Mouse (Mus musculus): ENCODE measurements around the gene Mmp20. TPM values are rescaled to one million over a fixed set of nuclear protein-coding genes. Genes with fewer than 3 reads are reported as not detected.

Gene Mmp20
- polyA plus RNA-seq, 1 experiment: not detected

DNA sequence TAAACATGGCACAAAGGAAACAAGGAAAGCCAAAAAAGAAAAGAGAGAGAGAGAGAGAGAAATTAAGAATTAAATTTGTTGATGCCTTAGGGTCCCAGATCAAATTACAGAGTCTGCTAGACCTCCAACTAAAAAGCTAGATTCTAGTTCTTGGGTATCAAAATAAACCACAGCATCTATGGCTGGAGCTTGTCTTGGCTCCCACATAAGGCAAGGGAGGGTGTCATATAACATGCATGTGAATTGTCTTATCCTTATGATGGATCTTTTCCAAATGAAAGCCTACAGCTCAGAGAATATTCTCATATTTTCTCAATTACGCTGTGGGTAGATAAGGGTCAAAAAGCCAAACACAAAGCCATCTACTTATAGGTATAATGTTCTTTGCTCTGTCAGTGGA, 41.6 kb downstream of the Mmp20 start:
- no peak for TF ChIP-seq GATA1 (IDR thresholded peaks at IDR 0.05; ENCODE audit: low read length)

DNA sequence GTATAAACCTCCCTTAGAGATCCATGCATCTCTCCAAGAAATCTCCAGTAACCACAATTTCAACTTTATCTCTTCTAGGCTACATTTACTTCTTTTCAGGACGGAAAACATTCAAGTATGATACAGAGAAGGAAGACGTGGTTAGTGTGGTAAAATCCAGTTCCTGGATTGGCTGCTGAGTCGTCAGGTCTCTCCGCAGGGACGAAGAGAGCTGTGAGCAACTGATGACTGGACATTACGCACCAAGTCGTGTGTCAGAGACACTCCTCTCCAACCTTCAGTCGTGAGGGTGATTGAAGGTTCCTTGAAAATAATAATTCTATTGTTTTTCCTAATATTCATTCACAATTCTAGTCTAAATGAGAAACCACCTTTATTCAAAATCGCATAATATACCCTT, 45.0 kb downstream of the Mmp20 start:
- TF ChIP-seq GATA1 (IDR thresholded peaks at IDR 0.05; ENCODE audit: low read length): no peak

DNA sequence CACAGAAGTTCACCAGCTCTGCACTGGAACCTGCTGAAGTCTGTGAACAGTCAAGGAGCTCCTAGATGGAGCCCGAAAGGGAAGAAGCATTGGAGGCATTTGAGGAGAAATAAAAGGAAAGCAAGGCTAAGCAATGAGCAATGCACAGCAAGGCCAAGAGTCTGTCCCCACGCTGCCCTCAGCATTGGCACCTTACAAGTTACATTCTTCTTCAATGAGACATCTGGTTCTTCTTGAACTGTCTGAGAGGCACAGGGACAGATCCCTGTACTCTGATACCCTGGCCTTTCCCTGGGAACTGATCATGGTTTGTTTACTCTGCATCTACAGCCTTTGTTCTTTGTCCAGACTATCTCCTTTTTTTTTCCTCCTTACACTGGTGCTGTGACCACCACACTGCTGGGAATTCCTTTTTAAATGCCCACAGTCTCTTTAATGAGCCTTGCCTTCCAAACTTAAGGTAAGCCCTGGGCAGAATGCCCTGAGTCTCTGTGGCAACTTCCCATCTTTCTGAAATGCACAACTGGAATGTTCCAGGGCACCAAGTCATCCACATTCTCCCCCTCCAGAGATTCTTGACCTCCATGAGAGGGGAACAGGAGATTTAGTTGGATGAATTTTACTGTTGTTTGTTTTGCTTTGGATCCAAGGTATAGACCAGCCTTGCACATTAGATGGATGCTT, 50.3 kb downstream of the Mmp20 start:
- TF ChIP-seq GATA1 (IDR thresholded peaks at IDR 0.05; ENCODE audit: low read length): no peak

DNA sequence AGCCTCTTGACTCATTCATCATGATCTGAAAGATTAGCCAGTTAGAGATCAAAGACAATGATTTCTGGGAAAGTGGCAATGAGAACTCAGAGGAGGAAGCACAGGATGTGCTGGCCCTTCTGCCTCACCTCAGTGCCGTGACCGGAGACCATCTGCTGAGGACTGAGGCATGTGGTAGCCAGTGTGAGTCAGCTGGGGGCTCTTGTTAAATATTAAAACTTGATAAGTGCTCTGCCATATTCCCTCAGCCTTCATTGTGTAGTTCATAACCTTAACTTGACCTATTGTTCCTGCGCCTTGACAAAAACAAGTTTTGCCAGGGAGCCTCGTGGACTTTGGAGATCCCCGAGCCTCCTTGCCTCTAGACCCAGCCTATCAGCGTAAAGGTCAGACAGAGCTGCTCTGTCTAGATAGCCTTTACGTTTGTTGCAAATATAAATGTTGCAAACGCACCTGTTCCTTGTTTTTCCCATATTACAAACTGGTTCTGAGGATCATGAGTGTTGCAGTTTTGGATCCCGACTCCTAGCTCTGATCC, 54.1 kb downstream of the Mmp20 start:
- no peak for TF ChIP-seq GATA1 (IDR thresholded peaks at IDR 0.05; ENCODE audit: low read length)

DNA sequence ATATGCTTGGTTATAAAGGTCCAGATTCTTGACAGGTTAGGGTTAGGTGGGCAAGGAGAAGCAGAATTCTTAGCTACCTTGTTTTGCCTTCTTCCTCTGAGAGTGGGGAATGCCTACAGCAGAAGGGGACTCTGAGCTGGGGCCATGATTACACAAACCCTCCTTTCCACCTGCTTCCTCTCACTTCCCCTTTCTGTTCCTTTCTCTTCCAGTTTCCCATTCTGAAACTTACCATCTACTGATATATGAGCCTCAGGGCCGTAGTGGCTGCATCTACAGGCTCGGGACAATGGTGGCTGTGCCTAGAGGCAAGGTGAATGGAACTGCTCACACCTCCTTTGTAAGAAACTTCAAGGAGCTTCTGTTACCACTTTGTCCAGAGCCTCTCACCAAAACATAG, 58.0 kb downstream of the Mmp20 start:
- no peak for TF ChIP-seq GATA1 (IDR thresholded peaks at IDR 0.05; ENCODE audit: low read length)

DNA sequence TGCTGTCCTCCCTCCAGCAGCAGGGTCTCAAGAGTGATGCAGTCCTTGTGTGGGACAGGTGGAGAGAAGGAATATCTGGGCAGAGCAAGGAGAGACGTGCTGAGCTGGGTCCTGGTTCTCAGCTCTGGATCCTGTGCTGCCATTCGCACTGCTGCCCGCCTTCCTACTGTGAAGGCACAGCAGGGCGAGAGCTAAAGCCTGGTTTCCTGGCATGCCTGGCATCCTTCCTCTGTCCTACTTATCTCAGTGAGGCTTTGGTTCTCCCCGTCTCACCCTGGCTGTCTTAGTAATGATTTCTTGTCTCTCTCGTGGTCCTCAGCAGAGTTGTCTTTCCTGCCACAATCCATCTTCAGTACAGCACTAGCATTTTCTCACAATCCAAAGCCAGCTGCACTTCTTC, 61.8 kb downstream of the Mmp20 start:
- no peak for TF ChIP-seq GATA1 (IDR thresholded peaks at IDR 0.05; ENCODE audit: low read length)

DNA sequence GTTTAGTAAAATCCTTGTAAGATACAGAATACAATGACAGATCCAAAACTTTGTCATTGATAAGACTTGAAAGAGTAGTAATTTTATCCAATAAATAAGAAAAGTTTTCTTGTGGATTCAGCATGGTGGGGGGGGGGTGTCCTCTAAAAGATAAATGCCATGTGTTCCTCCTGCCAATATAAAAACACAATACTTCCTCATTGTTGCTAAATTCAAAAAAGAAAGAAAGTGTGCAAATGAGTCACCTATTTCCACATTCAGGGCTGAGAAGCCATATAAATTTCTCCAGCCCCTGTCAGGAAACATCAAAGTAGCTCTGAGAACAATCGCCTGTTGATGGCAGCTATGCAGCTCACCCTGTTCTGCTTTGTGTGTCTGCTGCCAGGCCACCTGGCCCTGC, 63.8 kb downstream of the Mmp20 start, which contains the start of gene Mmp7:
Gene Mmp7, plus strand, starts transcription at position 301 of the 400 bp plus-strand sequence.
- no peak for TF ChIP-seq GATA1 (IDR thresholded peaks at IDR 0.05; ENCODE audit: low read length)

DNA sequence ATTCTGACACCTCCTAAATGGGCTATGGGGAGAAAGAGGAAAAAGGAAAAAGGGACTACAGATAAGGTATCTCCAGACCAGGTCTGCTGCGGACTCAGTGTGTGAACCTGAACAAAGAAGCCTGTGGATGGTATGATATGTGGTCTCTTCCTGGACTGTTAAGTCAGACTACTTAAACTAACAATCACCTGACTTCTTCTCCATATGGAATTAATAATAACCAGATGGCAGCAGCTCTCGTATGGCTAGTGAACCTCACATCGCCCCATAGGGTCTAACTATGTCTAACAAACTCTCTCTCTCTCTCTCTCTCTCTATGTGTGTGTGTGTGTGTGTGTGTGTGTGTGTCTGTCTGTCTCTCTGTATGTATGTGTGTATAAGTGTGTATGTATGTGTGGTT, 65.9 kb downstream of the Mmp20 start:
- TF ChIP-seq GATA1 (IDR thresholded peaks at IDR 0.05; ENCODE audit: low read length): no peak

DNA sequence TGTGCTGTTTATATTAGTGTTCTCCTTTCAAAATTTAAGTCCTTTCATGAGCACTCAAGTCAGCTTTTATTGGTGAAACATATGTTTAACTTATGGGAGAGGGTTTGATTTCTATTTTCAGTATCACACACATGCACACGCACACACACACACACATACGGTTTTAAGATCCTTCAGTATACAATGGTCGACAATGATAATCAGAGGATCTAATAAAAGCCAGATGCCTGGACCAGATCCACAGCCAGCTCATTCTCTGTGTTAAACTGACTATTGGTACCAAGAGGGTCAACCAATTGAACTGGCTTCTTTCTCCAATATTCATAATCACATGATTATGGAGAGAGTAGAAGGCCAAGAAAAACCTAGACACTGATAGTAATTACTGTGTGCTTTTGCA, 67.6 kb downstream of the Mmp20 start:
- no peak for TF ChIP-seq GATA1 (IDR thresholded peaks at IDR 0.05; ENCODE audit: low read length)

DNA sequence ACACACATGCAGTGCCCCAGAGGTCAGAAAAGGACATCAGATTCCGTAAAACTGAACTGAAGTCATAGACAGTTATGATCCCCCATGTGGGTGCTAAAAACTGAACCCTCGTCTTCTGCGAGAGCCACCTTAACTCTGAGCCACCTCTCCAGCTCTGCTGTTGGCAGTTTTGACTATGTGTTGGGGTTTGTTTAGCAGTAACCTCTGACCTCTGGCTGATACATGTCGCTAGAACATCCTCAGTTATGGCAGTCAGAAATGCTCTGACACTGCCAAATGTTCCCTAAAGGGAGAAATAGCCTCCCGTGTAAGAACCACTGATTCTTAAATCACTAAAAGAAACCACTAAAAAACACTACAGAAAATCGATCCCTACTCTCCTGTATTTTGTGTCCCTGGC, 80.7 kb downstream of the Mmp20 start:
- TF ChIP-seq GATA1 (IDR thresholded peaks at IDR 0.05; ENCODE audit: low read length): no peak

DNA sequence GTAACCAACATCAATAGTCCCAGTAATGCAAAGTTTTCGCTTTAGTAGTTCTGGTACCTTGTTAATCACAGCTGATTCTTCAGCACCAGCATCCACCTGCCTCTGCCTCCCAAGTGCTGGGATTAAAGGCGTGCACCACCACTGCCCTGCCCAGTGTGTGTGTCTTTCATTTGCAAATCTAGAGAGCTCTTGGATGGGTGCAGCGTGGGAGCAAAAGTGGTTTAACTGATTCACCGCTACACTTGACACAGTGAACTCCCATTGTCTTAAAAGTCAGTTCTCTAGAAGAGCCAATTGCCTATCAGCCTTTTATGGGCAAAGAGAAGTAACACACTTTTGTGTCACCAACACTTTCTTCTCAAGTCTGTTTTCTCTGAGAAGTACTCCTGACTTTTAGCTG, 83.2 kb downstream of the Mmp20 start:
- no peak for TF ChIP-seq GATA1 (IDR thresholded peaks at IDR 0.05; ENCODE audit: low read length)

DNA sequence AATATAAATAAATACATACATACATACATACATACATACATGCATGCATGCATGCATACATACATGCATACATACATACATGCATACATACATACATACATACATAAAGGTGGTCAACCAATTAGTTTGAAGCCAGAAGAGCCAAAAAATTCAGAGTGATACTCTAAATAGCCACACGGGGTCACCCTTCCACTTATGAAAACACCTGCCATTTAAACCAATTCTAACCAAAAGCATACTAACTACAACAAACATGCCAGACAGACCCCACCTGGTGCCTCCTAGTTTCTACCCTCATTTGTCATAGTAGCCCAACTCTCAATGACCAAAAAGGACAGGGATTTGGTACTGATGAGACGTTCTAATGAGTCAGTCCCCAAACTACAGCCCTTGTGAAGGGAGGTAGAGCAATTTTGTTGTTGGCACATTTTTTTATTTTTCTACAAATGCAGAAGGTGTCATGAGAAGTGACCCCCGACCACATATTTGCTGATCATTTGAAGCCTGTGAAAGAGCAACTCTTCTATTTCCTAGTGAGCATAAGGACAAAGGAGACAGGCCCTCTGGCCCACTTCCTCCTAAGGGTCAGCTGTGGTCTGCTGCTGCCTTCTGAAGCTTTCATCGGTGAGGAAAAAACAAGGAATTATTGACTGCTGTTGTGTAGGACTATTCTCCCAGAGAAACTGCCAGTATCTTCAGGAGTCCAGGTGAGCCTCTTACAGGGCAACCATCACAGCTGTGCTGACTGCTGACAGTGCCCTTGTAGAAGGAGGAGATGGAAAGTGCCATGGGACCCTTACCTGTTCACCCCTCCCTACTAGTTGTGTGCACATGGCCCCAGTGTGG, 86.3 kb downstream of the Mmp20 start:
- no peak for TF ChIP-seq GATA1 (IDR thresholded peaks at IDR 0.05; ENCODE audit: low read length)

DNA sequence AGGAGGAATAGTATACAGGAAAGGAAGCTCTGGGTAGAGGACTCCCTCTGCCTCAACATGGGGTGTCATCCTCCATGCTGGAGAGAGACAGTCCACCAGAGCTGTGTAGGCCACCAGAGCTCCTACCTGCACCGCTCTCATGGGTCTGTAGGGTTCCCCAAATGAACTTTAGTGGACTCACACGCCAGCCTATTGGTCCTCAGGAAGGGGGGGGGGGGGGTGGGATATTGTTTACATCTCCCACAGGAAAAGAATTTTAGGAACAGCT, 86.8 kb downstream of the Mmp20 start:
- TF ChIP-seq GATA1 (IDR thresholded peaks at IDR 0.05; ENCODE audit: low read length): no peak

DNA sequence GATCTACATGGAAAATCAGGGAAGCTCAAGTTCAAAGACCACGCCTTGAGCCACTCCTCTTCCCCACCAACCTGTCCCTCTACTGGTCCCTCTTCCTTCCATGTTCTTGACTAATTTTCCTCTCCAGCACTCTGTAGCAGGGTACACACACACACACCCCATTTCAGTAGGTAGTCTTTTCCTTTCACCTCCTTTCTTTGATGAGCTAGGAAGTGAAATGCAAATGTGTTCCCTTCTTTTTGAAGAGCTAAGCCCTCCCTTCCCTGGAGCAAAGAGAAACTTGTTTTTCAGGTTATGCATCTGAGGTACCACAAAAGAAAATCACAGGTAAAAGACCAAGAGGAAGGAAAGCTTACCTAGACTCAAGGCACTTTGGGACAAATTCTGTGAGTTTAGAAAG, 93.5 kb downstream of the Mmp20 start:
- no peak for TF ChIP-seq GATA1 (IDR thresholded peaks at IDR 0.05; ENCODE audit: low read length)

Other genes starting within 250 kb of the Mmp20 start
- gene Mmp1b, start 240.2 kb upstream of the Mmp20 start, polyA plus RNA-seq (2012): not detected in 2 replicates
- gene Mmp3, start 182.4 kb upstream of the Mmp20 start, polyA plus RNA-seq (2012): not detected in 2 replicates
- not detected in 2 replicates for gene Mmp10, start 125.9 kb upstream of the Mmp20 start, polyA plus RNA-seq (2012)
- gene Mmp8, start 69.8 kb upstream of the Mmp20 start, polyA plus RNA-seq (2012): not detected in 2 replicates
- gene Mmp27, start 56.8 kb upstream of the Mmp20 start, polyA plus RNA-seq (2012): not detected in 2 replicates
- gene Mmp7, start 63.9 kb downstream of the Mmp20 start, polyA plus RNA-seq (2012): not detected in 2 replicates
- gene Tmem123, start 135.8 kb downstream of the Mmp20 start, polyA plus RNA-seq (2012): 44.0 and 57.2 TPM in 2 replicates
- 10.1 and 18.2 TPM in 2 replicates for gene Birc2, start 208.8 kb downstream of the Mmp20 start, polyA plus RNA-seq (2012)
- 3.6 and 4.0 TPM in 2 replicates for gene Birc3, start 245.0 kb downstream of the Mmp20 start, polyA plus RNA-seq (2012)

All from G1E-ER4 (cell line).